Mouse (Mus musculus) liver, embryonic 14.5 days (tissue): ENCODE data around the gene Nck1. TPM values are rescaled to one million over a fixed set of nuclear protein-coding genes. Genes with fewer than 3 reads are reported as not detected.

Experiments
- ATAC-seq: fragments of 200-750 bp; cut with Nextera tagmentation; 2 replicates; pipeline ENCODE4 v1.8.0; 2017; ENCODE audit warnings: moderate number of reproducible peaks, mild to moderate bottlenecking, moderate library complexity; ENCODE audit not compliant: insufficient read depth
- DNase-seq, 3 experiments: peaks; one replicate each; pipeline ENCODE4 v3.0.0-alpha.2; 2012 to 2013; ENCODE audit warnings: low read depth in 3 of 3, low spot score in 3 of 3
- H3K27ac ChIP-seq: fragments of 300-500 bp; sonication (generic); 2 replicates; pipeline ENCODE4 v1.5.1; 2014; ENCODE audit warnings: moderate library complexity, mild to moderate bottlenecking, control low read depth, inconsistent platforms
- H3K27me3 ChIP-seq: fragments of 300-500 bp; sonication (generic); 2 replicates; pipeline ENCODE4 v1.6.1; 2014; ENCODE audit warnings: mild to moderate bottlenecking, low read length, moderate library complexity; ENCODE audit not compliant: control insufficient read depth, insufficient read depth
- H3K36me3 ChIP-seq: fragments of 300-500 bp; sonication (generic); replicated peaks from 2 replicates; pipeline ENCODE4 v1.6.1; 2014; ENCODE audit warnings: low read depth; ENCODE audit not compliant: control insufficient read depth, insufficient read depth
- H3K4me1 ChIP-seq, 2 experiments: fragments of 200-500 bp in 1 of 2; fragments of 300-500 bp in 1 of 2; sonication (generic) in 1 of 2; replicated peaks; 2 replicates each; pipeline ENCODE4 v1.6.1; 2012 to 2014; ENCODE audit warnings: antibody characterized with exemption in 1 of 2, inconsistent platforms in 1 of 2, low read length in 1 of 2; ENCODE audit not compliant: control insufficient read depth in 2 of 2, insufficient read depth in 2 of 2
- H3K4me2 ChIP-seq: fragments of 300-500 bp; sonication (generic); 2 replicates; pipeline ENCODE4 v1.6.1; 2014; ENCODE audit warnings: low read depth, mild to moderate bottlenecking, control low read depth, moderate library complexity
- H3K4me3 ChIP-seq, 2 experiments: fragments of 200-500 bp in 1 of 2; fragments of 300-500 bp in 1 of 2; sonication (generic) in 1 of 2; 2 replicates each; pipeline ENCODE4 v1.5.1; 2012 to 2014; ENCODE audit warnings: low read depth in 2 of 2, low read length in 2 of 2, mild to moderate bottlenecking in 2 of 2, control low read depth in 1 of 2, inconsistent platforms in 1 of 2, moderate library complexity in 1 of 2; ENCODE audit not compliant: insufficient read depth in 1 of 2
- H3K9ac ChIP-seq: fragments of 300-500 bp; sonication (generic); replicated peaks from 2 replicates; pipeline ENCODE4 v1.6.1; 2014; ENCODE audit warnings: mild to moderate bottlenecking, control low read depth, moderate library complexity
- H3K9me3 ChIP-seq: fragments of 300-500 bp; sonication (generic); 2 replicates; pipeline ENCODE4 v1.6.1; 2016; ENCODE audit warnings: low read length, mixed read lengths; ENCODE audit not compliant: control insufficient read depth
- CTCF ChIP-seq: IDR thresholded peaks from 2 replicates; pipeline ENCODE4 v1.5.1; 2016; ENCODE audit warnings: antibody characterized with exemption, low read depth, control low read depth
- EP300 ChIP-seq: IDR thresholded peaks from 2 replicates; pipeline ENCODE4 v1.6.1; 2016; ENCODE audit warnings: antibody characterized with exemption, low read depth
- WGBS: fragments of 180-500 bp; shearing (Covaris S2); extraction: QIAGEN DNeasy Blood & Tissue Kit; methylation state at CpG from one replicate; pipeline ENCODE4 v1.1.7; 2014; ENCODE audit not compliant: insufficient replicate concordance; 5-methylcytosine and 5-hydroxymethylcytosine counted together
- polyA plus RNA-seq, 2 experiments: library from polyadenylated mRNA; depleted of rRNA in 1 of 2; stranded (reverse) in 1 of 2; unstranded in 1 of 2; fragments of >200 nt; fragmentation: Nextera tagmentation in 1 of 2; extraction: Ambion mirVana in 1 of 2; gene quantifications; 2 replicates each; pipeline versions ENCODE4 v1.2.1 to v1.2.3; 2012 to 2014

Nck1 gene
- polyA plus RNA-seq, 2 experiments, result 12.9 to 18.3 TPM

DNA sequence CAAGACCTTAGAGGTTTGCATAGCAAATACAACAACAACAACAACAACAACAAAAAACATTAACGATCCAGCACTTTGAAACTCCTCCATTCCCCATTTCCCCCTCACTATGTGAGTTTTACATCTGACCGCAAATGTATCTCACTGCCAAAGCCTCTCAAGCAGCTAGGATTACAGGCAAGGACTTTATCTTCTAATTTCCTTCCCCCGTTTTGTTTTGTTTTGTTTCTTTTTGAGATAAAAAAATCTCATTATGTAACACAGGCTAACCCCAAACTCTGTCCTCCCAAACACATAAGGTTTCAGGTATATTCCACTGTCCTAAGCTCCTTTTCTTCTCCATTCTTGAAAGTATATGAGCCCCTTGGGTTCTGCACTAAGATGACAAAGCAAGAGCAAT is 11.2 kb downstream of the Nck1 start:
- Histone ChIP-seq H3K27me3 (no peaks in the 10 kb centered on the region), H3K9ac (no peak overlapping the region), H3K36me3 (no peaks in the 10 kb centered on the region), H3K4me2 (no peak overlapping the region), H3K9me3 (no peaks in the 10 kb centered on the region), H3K4me1 (peaks cover 12 to 16% of the 10 kb centered on the region in 2 experiments), H3K27ac (no peak overlapping the region), H3K4me3 (no peak overlapping the region)
- DNase-seq, result no peak
- no peak for ATAC-seq
- WGBS, result 55% methylated on average over 3 of the region's 3 CpGs
- TF ChIP-seq EP300 (no peak), CTCF (no peak)

DNA sequence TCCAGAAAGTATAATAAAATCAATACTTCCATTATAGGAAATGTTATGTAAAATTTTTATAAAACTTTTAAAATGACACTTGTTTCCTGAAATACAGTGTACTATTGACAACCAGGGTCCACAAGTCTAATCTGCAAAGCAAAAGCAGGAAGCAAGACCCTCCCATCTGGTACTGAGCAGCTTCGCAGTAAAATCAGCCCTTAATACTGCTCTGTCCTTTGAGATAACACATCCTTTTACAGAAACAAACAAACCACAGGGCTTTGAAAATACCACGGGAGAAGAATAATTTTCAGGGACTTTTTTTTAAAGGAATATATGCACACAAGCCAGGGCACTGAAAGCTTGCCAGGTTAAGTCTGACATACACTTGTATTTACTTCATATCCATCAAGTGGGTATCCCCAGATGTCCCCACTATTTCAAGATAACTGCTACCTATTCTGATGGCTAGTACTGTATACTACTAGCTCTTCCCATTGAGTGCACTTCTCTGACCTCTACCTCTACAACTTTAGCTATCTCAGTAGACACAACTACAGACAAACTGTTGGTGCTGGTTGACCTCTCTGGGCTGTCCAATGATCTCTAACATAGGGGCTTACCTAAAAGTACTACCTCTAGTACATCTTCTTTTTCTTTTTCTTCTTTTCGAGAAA is 13.0 kb downstream of the Nck1 start:
- TF ChIP-seq EP300 (no peak), CTCF (no peak)
- Histone ChIP-seq H3K4me1 (peaks cover 12 to 16% of the 10 kb centered on the region in 2 experiments), H3K4me3 (no peak overlapping the region), H3K4me2 (no peak overlapping the region), H3K27me3 (no peaks in the 10 kb centered on the region), H3K27ac (no peak overlapping the region), H3K9me3 (no peaks in the 10 kb centered on the region), H3K9ac (no peak overlapping the region), H3K36me3 (no peaks in the 10 kb centered on the region)
- ATAC-seq (0 out of 2 replicates have a peak, but pooled peaks have one; percentile 51), DNase-seq (no peak)
- WGBS, result 26% methylated on average over 3 of the region's 3 CpGs

GRCm38 (mm10) chr9:100531296-100531695 is 14.6 kb downstream of the Nck1 start:
- Histone ChIP-seq H3K4me2 (no peak overlapping the region), H3K9ac (no peak overlapping the region), H3K27me3 (no peaks in the 10 kb centered on the region), H3K4me3 (no peak overlapping the region), H3K36me3 (no peaks in the 10 kb centered on the region), H3K27ac (no peak overlapping the region), H3K4me1 (peaks cover 12 to 16% of the 10 kb centered on the region in 2 experiments), H3K9me3 (no peaks in the 10 kb centered on the region)
- TF ChIP-seq EP300 (no peak), CTCF (no peak)
- ATAC-seq (no peak), DNase-seq (no peak)
- 33% methylated on average over 1 of the region's 1 CpGs for WGBS

GRCm38 (mm10) chr9:100525225-100525624 is 20.7 kb downstream of the Nck1 start:
- ATAC-seq (no peak), DNase-seq (no peak)
- TF ChIP-seq CTCF, result no peak
- no peak for TF ChIP-seq EP300
- no peaks in the 10 kb centered on the region for H3K9me3 ChIP-seq
- no peaks in the 10 kb centered on the region for H3K27me3 ChIP-seq
- 40% methylated on average over 2 of the region's 2 CpGs for WGBS
- no peak overlapping the region for H3K4me3 ChIP-seq
- no peak overlapping the region for H3K27ac ChIP-seq
- H3K9ac ChIP-seq, result no peak overlapping the region
- H3K4me2 ChIP-seq, result no peak overlapping the region
- H3K36me3 ChIP-seq, result no peaks in the 10 kb centered on the region
- H3K4me1 ChIP-seq, result peaks cover 2 to 5% of the 10 kb centered on the region in 2 experiments; a peak in 2 of 4 replicates

GRCm38 (mm10) chr9:100522029-100522428 is 23.9 kb downstream of the Nck1 start:
- Histone ChIP-seq H3K4me1 (peaks cover 1 to 2% of the 10 kb centered on the region in 2 experiments; a peak in 2 of 4 replicates), H3K27ac (no peak overlapping the region), H3K4me2 (no peak overlapping the region), H3K9me3 (no peaks in the 10 kb centered on the region), H3K4me3 (no peak overlapping the region), H3K27me3 (no peaks in the 10 kb centered on the region), H3K9ac (no peak overlapping the region), H3K36me3 (no peaks in the 10 kb centered on the region)
- DNase-seq (no peak), ATAC-seq (no peak)
- 48% methylated on average over 2 of the region's 2 CpGs for WGBS
- TF ChIP-seq EP300 (no peak), CTCF (no peak)
